Mouse (Mus musculus): Measurements from ENCODE around the gene Sema6b.

DNA sequence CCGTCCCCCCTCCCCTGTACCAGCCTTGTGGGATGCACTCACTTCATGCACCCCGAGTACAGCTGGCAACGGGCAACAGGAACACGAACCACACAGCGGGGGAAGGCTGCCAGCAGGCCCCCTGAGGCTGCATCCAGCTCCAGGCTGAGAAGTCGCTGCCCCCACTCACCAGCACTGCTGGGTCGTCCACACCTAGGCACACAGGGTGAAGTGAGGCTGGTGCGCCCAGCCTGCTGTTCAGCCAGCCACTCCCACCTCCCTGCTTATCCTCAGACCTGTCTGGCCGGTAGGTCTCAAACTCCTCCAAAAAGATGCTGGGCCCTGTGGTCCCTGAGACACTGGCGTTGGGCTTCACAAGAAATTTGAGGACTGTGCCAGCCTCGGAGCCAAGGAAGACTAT lies 14.0 kb downstream of the Sema6b start:
- TF ChIP-seq CTCF (IDR thresholded peaks at IDR 0.05; ENCODE audit: borderline replicate concordance, extremely low read depth, insufficient read depth, insufficient read length) (no peak), POLR2A (IDR thresholded peaks at IDR 0.05; ENCODE audit: borderline replicate concordance, extremely low read depth, insufficient read depth, insufficient read length, poor library complexity, severe bottlenecking) (no peak)
